37 mouse cellular contexts compared by ENCODE assay signal in genomic region chr1:106865543-106865942, GRCm38 (mm10). TPM values are rescaled to one million over a fixed set of nuclear protein-coding genes. Genes with fewer than 3 reads are reported as not detected.
"Had no signal": no experiment of that assay in that cellular context is flagged by ENCODE, and none has a peak within 500 bp of the region (broad histone marks: within the 10 kb centered on the region; RNA-seq: fewer than 3 reads in every experiment).

No protein-coding gene starts in this region.

- H3K9ac ChIP-seq: heart, embryonic 13.5 days; heart, embryonic 15.5 days; hindbrain, embryonic 13.5 days; hindbrain, embryonic 15.5 days; kidney, embryonic 15.5 days; limb, embryonic 12.5 days; limb, embryonic 15.5 days; liver, embryonic 12.5 days; liver, embryonic 14.5 days had no signal

- DNase-seq: gastrocnemius, postnatal 14 days; gastrocnemius, postnatal 36 days; heart, postnatal 14 days; heart, postnatal 36 days; kidney, adult 11 months; kidney, adult 2 months; kidney, adult 9 months; kidney, postnatal 14 days; kidney, postnatal 36 days; layer of hippocampus, adult 9-11 months; layer of hippocampus, postnatal 36 days; left cerebral cortex, postnatal 4 days had no signal

- H3K27ac ChIP-seq: heart, embryonic 13.5 days; heart, embryonic 15.5 days; hindbrain, embryonic 13.5 days; hindbrain, embryonic 15.5 days; hindbrain, postnatal 0 days; kidney, embryonic 15.5 days; kidney, postnatal 0 days; limb, embryonic 12.5 days; limb, embryonic 15.5 days; liver, embryonic 12.5 days; liver, embryonic 14.5 days had no signal

- H3K4me2 ChIP-seq: heart, embryonic 11.5 days; heart, embryonic 13.5 days; heart, embryonic 15.5 days; hindbrain, embryonic 13.5 days; hindbrain, embryonic 15.5 days; kidney, embryonic 15.5 days; limb, embryonic 12.5 days; limb, embryonic 15.5 days; liver, embryonic 12.5 days had no signal

- H3K4me1 ChIP-seq: hindbrain, embryonic 13.5 days; hindbrain, embryonic 15.5 days; kidney, embryonic 15.5 days; limb, embryonic 12.5 days; liver, embryonic 12.5 days had no signal

- H3K4me3 ChIP-seq: heart, embryonic 13.5 days; heart, embryonic 15.5 days; hindbrain, embryonic 13.5 days; hindbrain, embryonic 15.5 days; kidney, embryonic 15.5 days; limb, embryonic 12.5 days; limb, embryonic 15.5 days; liver, embryonic 12.5 days had no signal

- H3K27me3 ChIP-seq: heart, embryonic 15.5 days; hindbrain, embryonic 13.5 days; hindbrain, embryonic 15.5 days; kidney, embryonic 15.5 days; limb, embryonic 12.5 days; limb, embryonic 15.5 days; liver, embryonic 12.5 days had no signal

- H3K9me3 ChIP-seq: heart, embryonic 13.5 days; heart, embryonic 15.5 days; hindbrain, embryonic 13.5 days; hindbrain, embryonic 15.5 days; kidney, embryonic 15.5 days; limb, embryonic 12.5 days; limb, embryonic 15.5 days; liver, embryonic 12.5 days had no signal

- ATAC-seq: hindbrain, postnatal 0 days; intestine, embryonic 16.5 days; liver, embryonic 12.5 days had no signal

- H3K36me3 ChIP-seq: heart, embryonic 13.5 days; heart, embryonic 15.5 days; hindbrain, embryonic 13.5 days; hindbrain, embryonic 15.5 days; kidney, embryonic 15.5 days; limb, embryonic 12.5 days; limb, embryonic 15.5 days; liver, embryonic 12.5 days had no signal

RNA-seq across cellular contexts. Expression of gene Serpinb5, which starts 4.6 kb away (rescaled TPM):
- total RNA-seq: gastrocnemius, adult 18-20 months; gastrocnemius, adult 8-10 months; gastrocnemius, postnatal 14 days; gastrocnemius, postnatal 36 days; heart, adult 18-20 months; heart, postnatal 36 days; hematopoietic stem cell, adult 5-6 weeks; layer of hippocampus, adult 18-20 months; layer of hippocampus, adult 8-10 months; layer of hippocampus, postnatal 14 days; layer of hippocampus, postnatal 36 days; left cerebral cortex, postnatal 10 days; left cerebral cortex, postnatal 4 days; liver, adult 2 months had no signal
- polyA plus RNA-seq: heart, embryonic 13.5 days; heart, postnatal 0 days; hindbrain, embryonic 11.5 days; hindbrain, embryonic 13.5 days; kidney, adult 2 months; liver, adult 2 months; liver, embryonic 12.5 days; liver, embryonic 16.5 days had no signal
